Mouse (Mus musculus) left cerebral cortex, postnatal 14 days (tissue): ENCODE measurements at regions not wholly inside any gene's neighbourhood (a gene's known extent, or its start where the extent isn't known, plus 50 kb on each side); places are given as distances from the start of the nearest gene placed in this dataset.

Source experiments
- DNase-seq, 2 experiments: peaks; one replicate each; pipeline ENCODE4 v3.0.0; 2021 to 2022; ENCODE audit warnings: low spot score in 2 of 2, mixed read lengths in 1 of 2
- intact Hi-C: fragments of 180-260 bp; cut with DNase I; formaldehyde crosslinking; loops from one replicate; pipeline ENCODE4 v1.15.1; 2025

DNA sequence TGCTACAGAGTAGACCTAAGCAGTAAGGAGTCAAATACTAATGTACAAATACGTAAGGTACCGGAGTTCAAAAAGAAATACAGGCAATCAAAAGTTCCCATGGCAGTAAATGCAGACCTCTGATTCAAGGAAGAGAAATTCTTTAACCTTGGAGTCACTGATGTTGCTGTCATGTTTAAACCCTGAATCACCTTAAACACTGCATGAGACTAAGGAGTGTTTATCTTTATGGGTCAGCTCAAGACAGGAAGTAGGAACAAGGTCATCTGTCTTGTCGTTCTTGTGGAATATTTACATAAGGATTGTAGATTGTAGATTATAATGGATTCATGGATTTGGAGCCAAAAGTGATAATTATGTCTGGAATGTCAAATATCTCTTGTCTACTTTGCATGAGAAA lies 1708.7 kb upstream of the Slc10a2 start:
- DNase-seq: no peak
- intact Hi-C loops: no loop called here

DNA sequence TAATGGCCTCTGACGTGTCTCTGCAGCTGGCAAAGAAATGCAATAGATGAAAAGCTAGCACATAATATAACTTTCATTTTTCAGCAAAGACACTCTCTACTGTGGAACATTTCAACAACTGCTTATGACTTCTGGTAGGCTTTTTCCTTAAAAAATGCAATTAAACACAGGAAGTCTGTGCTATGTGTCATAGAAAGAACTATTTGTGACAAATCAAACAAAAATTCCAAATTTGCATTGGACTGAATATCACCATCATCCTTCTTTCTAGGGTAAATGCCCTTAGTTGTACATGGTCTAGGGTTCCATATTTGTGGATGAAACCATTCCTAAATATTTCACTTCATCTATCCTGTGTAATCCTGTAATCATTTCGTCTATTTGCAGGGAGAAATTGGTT lies 1702.0 kb upstream of the Slc10a2 start:
- intact Hi-C loops: no loop called here
- DNase-seq: no peak

DNA sequence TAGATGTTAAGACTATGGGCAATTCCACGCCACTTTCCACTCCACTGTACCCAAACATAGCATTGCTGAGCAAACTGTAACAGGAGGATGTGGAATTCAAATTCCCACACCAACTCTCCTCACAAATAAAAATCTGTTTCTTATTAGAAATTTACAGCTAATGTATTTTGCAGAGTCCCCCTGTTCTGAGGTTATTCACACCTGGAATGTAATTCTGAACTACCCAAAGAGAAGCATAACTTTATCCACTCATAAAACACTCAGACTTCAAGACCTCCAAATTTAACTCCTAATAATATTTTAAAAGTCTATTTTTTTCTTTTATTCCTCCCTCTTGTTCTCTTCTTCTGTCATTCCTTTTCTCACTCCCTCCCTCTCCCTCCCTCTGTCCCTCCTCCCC lies 1698.0 kb upstream of the Slc10a2 start:
- DNase-seq: no peak
- intact Hi-C loops: no loop called here

DNA sequence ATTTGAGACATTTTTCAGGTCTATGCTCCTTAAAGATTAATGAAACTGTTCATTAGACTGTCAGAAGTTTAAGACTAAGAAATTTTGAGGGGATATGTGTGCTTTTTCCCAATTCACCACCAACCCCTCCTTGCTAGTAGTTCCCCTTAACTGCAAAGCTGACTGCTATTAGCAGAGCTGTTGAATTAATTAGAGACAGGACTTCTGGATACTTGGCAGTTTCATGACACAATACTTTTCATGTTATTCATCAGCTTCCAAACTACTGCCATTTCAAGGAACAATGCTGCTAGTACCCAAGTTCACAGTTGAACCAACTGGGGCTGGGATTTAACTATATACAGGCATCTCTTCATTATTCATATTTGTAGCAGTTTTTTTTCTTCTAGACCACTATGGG lies 1695.9 kb upstream of the Slc10a2 start:
- no peak for DNase-seq
- intact Hi-C loops: no loop called here

DNA sequence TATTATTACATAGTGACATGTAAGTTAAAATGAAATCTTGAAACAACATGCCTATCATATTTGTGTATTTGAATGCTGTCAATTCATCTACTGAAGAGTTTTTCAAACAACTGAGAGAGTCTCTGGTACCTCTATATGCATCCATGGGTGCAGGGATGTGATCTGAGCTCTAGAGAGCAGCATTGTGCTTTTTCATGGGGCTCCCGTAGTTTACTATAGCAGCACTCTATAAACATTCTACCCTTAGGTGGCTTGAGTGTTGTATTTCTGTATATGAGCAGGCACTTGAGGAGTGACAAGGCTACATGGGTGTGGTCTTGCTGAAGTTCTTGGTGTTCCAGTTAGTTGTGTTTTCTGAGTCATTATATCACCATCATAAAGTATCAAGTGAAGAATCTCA lies 1683.9 kb upstream of the Slc10a2 start:
- intact Hi-C loops: no loop called here
- DNase-seq: peak in 1 of 2 experiments; percentile 6

DNA sequence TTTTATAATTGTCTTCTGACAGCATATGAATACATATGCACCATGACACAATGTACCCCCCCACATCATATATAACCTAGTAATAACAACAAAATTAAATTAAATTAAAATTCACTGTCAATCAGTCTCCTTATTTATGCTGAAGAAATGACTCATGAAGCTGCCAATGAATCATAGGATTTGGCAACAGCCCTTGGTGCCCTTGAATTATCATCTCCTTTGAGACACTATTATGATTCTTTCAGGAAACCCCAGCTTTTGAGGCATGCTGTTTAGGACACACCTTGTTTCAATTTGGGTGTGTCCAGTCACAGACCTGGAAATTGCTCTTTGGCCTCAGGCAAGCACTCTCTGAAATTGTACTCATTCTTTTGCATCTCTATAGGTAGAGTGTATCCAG lies 1675.8 kb upstream of the Slc10a2 start:
- peak in 1 of 2 experiments; percentile 2 for DNase-seq
- intact Hi-C loops: no loop called here

DNA sequence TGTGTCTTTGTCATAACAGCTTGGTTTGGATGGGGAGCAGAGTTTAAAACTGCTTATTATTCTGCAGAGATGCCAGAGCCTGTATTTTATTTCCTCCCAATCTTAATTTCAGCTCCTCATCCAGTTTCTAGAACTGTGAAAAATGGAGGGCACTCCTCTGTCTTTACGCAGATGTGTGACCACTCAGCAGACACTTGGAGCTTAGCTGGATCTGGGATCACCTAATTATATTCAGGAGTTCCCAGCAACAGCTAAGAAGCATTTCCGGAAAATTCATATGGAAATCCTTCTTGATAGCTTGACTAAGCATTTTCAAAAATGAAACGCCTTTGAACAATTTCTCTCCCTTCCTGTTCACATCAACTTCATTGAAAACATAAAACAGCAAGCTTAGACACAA lies 1670.0 kb upstream of the Slc10a2 start:
- intact Hi-C loops: no loop called here
- DNase-seq: no peak

DNA sequence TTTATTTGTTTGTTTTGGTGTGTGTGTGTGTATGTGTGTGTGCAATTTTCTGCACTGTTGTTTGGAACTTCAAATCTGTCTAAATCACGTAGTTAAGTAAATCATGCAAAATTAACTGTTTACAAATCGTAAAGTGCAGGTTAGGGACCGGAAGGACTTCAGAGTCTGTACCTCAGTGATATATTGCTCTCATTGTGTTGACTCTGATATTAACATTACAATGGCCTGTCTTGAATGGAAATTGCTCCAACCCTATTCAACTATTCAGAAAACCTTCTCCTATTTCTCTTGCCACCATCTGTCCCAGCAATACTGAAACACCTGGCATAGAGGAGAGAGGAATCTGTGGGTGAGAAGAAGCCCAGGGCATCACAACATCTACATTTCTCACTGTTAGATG lies 1624.4 kb upstream of the Slc10a2 start:
- no peak for DNase-seq
- intact Hi-C loops: no loop called here

DNA sequence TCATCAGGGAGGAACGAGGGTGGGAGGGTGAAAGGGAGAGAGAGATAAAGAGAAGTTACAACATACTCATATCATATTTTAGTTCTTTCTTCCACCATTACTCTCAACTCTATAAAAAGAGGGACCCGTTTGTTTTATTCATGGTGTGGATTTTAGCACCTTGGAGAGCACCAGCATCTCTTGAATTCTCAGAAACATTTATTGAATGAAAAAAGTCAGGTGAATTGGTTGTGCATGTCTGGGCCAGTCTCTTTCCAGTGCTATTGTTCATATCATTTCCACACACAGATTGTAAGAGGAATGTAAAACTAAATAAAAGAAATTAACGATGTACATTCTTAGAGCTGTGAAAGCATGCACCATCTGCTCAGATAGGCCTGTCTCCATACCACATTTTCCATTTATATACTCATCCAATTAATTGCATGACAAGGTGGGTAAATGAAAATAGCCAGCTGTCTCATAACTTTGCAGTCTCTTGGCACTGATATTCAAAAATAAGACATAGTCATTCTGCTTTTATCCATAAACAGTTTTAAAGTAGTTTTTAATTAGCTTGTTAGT lies 1603.8 kb upstream of the Slc10a2 start:
- DNase-seq: peak; percentile 13 to 23
- intact Hi-C loops: no loop called here

DNA sequence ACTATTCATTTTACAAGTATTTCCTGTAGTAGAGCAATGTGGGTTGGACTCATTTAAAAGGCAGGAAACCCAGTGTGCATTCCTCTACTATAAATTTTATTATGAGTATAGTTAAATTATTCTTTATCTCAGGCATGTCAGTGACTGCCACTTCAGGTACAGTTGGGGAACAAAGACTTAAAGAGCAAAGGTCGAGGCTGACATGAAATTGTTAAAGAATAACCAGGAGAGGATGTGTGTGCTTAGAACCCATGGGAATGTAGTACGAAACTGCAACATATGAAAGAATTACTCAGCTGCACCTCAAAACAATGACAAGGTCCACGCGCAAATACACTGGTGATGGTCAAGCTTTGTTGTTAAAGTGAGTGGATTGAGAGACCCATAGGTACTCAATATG lies 1583.4 kb upstream of the Slc10a2 start:
- intact Hi-C loops: no loop called here
- no peak for DNase-seq

DNA sequence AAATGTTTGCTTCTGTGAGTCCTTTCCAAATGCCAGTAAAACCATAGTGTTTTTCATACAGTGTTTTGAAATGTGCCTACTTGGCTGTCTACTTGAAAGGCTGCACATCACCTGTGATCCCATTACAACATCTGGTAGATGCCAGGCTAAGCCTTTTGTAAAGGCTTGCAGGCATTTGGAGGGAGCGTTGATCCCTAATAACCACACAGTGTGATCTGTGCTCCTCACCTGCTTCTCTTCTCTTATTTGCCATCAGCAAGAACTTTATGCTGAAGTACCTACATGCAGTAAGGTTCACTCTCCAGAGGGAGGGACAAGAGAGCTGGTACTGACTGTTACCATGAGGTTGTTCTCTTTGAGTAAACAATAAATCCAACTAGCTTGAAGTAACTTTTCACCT lies 1553.7 kb upstream of the Slc10a2 start:
- DNase-seq: no peak
- intact Hi-C loops: no loop called here

DNA sequence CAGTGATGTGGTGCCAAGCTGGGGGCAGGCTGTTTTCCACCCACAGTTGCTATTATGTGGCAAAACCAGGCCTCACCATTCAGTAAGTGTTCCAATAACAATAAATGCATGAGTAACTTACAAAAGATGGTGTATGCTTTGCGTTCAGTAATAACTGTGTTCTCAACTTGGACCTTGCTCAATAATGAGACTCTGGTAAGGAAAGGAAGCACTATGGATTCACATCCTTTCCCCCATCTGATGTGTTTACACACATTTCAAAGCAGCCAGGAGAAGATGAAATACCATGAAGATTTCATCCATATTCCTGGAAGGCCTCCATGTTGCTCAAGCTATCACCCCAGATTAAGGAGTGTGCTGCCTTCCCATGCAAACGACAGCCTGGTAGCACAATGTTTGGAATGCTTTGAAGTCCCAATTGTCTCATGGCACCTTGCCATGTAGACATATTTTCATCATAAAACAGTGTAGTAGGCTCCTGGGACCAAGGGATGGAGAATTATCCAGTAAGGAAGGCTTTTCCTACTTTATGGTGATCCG lies 1552.4 kb upstream of the Slc10a2 start:
- DNase-seq: no peak
- intact Hi-C loops: no loop called here

DNA sequence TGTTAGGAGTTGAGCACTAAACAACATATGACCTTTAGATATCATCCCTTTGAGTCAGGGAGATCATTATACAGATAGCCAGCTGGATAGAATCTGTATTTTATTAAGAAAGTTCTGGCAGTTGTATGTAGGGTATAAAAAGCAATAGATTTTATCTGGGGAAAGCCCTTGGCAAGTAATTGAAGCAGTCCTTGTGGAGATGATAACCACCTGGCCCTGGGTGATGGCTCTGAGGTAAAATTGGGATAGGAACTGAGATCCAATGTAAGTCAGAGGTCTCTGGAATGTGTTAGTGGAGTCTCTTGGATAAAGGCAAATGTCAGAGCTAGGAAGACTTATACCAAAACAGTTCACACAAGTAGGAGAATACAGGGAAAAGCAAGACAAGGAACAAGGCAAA lies 1547.0 kb upstream of the Slc10a2 start:
- DNase-seq: no peak
- intact Hi-C loops: no loop called here

DNA sequence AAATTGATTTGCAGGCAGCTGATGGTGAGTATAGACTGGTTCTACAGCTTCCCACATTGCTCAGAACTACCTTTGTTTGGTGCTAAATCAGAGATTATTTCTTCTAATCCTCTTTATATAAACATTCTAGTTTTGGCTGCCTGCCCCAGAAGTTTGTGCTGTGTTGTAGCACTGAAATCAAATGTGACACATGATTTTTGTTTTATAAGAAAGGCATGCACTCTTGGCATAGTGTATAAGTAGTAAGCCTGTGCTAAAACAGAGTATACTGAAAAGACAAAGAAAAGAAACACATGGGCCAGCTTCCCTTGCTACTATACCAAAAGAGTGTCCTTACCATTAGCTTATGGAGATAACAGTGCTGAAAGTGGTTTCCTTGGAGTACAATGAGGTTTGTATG lies 1542.9 kb upstream of the Slc10a2 start:
- intact Hi-C loops: no loop called here

DNA sequence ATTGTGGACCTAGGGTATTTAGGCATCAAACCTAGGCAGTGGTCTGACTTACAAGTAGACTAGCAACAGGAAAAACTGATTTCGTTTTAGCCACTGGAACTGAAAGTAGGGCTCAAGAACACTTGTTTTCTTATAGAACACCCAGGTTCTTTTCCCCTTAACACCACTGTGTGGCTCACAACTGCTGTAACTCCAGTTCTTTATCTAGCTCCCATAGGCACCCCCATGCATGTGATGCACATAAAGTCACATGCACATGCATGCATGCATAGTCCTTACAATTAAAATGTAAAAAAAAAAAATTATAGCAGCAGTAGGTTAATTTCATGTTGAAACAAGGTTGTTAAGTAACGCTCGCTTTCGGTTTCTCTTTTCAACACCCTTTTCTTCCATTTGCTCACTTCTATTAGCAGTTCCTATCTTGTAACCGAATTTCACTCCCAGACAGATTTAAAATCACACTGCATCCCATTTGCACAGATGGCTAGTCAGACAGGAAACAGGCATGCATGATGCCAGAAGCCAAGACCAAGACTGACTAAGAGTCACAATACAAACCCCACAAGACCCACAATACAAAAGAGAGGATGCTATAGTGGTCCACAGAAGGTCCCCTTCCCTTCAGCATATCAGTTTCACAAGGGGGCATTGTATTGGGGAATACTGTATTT lies 1540.3 kb upstream of the Slc10a2 start:
- intact Hi-C loops: no loop called here
- peak; percentile 0 to 2 for DNase-seq

More for the DNA sequence above, 1542.9 kb upstream of the Slc10a2 start:
- DNase-seq: no peak

DNA sequence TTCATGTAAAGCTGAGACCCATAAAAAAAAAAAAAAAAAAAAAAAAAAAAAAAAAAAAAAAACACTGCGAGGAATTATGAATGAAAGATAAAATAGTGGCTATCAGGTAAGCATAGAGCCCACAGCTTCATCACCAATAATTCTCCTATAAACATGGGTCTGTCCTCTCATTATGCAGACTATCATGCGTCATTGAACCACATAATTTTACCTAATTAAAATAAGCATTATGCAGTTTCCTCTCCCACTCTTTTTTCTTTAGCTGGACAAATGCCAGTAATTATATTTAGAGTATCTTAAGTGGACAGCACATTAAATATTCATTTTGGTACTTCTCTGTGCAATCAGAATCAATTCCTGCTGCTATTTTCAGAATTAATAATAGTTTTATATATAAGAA lies 1539.2 kb upstream of the Slc10a2 start:
- intact Hi-C loops: no loop called here
- DNase-seq: no peak

DNA sequence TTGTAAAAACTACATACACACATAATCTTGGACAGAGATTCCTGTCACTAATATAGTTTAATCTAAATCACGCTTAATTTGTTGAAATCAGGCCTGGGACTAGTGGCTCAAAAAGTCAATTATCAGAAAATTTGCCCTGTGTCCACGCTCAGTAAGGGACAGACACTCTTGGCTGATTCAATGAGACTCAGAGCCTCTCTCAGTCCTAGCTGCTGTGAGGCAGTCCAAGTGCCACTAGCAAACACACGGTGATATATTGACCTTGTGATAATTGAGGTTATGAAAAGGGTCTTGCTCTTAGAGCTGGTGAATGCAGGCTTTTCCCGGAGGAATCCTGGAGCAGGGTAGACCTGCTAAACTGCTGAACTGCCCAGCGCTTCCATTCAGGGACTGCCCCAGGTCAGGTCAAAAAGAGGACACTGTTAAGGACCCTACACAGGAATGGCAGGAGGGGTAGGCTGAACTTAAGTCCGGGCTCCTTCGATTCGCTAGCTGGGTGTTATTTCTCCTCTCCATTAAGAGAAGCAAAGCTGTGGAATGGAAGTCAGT lies 1521.9 kb upstream of the Slc10a2 start:
- intact Hi-C loops: no loop called here
- no peak for DNase-seq

DNA sequence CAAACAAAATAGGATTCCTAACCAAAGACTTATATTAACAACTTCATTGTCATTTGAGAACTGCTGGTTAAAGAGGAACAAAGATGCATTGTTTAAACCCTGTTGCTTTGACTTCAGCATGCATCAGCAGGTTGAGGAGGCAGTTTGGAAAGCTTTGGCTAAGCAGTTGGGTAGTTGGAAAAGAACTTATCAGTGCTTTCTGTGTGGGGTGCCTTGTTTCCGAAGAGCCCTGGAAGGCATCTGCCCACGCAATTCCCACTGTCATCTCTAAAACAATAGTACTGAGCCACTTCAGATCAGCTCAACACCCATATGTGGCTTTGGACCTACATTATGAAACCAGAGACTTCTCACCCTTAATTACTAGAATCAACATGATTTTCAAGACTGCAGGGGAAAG lies 1503.7 kb upstream of the Slc10a2 start:
- intact Hi-C loops: no loop called here
- DNase-seq: no peak

DNA sequence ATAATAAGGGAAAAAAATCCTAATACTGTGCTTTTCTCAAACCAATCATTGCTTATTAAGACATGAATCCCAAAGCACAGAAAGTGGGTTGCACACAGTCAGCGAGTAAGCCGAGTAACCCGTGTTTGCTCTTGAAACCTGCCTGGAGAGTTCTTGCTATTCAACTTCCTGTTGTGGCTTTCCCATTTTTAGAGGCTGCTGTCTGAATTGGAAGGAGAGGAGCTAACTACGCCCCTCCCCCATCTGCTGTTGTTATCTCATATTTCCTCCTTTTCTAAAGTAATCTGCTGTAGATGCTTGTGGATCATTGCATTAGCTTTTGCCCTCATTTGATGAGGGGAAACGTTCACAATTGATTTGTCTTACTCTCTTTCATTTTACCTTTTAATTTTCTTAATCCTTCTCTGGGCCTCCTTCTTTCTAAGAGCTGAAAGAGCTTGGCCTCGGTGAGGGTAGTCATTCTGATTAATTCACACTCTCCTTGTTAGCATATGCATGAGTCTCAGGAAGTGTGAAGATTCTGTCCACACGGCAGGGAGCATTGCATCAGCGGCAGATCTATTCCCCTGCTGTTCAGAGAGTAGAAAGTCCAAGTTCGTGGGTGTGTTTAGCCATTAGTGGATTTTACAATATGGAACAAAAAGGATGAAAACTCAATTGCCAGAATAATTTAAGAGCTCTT lies 1501.8 kb upstream of the Slc10a2 start:
- peak; percentile 1 to 7 for DNase-seq
- intact Hi-C loops: no loop called here

DNA sequence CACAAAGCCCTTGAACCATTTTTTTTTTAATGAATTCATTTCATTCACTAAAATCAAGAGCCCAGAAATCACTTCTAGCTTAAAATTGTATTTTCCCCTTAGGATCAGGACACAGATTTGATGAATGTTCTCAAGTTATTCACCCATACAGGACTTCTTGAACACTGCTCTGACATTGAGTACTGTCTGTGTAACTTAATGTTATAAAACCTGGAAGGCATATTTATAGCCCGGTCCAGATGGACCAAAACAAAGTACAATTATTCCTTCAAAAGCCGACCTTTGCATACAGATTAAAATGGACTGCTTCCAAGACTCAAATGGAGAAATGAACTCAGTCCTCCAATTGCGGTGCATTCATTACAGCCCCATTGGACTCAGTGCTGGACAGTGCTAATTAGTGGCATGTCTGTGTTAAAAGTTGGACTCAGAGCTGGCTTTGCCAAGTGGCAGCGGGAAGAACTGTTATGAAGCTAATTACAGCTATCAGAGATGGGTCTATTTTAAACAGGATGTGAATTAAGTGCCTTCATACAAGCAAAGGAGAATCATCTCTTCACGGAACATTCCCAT lies 1499.2 kb upstream of the Slc10a2 start:
- intact Hi-C loops: no loop called here
- DNase-seq: peak; percentile 7 to 12
